Mouse (Mus musculus) brain, embryonic 14.5 days (tissue): ENCODE data around the gene Wdr13. TPM values are rescaled to one million over a fixed set of nuclear protein-coding genes. Genes with fewer than 3 reads are reported as not detected.
"Not testable (repeated sequence)": the region's sequence is repeated elsewhere in the genome, so short reads cannot be mapped to it uniquely, and the experiment has no call there.

ENCODE experiments used
- DNase-seq: peaks from one replicate; pipeline ENCODE4 v3.0.0-alpha.2; 2011; ENCODE audit warnings: low read depth
- CTCF ChIP-seq: fragments of 200-500 bp; IDR thresholded peaks from 2 replicates; pipeline ENCODE4 v1.5.1; 2012; ENCODE audit warnings: inconsistent platforms, mild to moderate bottlenecking, moderate library complexity, borderline replicate concordance; ENCODE audit not compliant: insufficient read depth, insufficient read length; ENCODE audit errors: extremely low read depth
- POLR2A ChIP-seq: fragments of 200-500 bp; IDR thresholded peaks from 2 replicates; pipeline ENCODE4 v1.6.1; 2012; ENCODE audit warnings: mild to moderate bottlenecking, inconsistent platforms, borderline replicate concordance; ENCODE audit not compliant: poor library complexity, insufficient read depth, insufficient read length, severe bottlenecking; ENCODE audit errors: extremely low read depth
- polyA plus RNA-seq: library from polyadenylated mRNA; depleted of rRNA; stranded (reverse); fragments of >200 nt; gene quantifications from 2 replicates; pipeline ENCODE4 v1.2.3, GENCODE M21; 2012; rRNA removed

Wdr13 gene
- polyA plus RNA-seq, 1 experiment = 235 TPM

DNA sequence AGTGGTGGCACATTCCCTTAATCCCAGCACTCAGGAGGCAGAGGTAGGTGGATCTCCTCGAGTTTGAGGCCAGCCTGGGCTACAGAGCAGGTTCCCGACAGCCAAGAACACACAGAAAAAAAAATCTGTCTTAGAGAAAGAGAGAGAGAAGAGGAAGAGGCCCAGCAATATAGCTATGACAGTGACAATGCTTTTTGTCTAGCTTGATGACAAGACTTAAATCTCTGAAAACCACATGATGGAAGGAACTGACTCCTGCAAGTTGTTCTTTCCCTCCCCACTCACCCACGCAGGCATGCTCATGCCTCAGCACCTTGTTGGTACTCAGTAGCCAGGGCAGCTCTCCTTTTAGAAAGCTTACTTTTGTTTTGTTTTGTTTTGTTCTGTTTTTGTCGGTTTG, 33.3 kb downstream of the Wdr13 start:
- no peak for TF ChIP-seq POLR2A
- TF ChIP-seq CTCF = no peak
- no peak for DNase-seq

DNA sequence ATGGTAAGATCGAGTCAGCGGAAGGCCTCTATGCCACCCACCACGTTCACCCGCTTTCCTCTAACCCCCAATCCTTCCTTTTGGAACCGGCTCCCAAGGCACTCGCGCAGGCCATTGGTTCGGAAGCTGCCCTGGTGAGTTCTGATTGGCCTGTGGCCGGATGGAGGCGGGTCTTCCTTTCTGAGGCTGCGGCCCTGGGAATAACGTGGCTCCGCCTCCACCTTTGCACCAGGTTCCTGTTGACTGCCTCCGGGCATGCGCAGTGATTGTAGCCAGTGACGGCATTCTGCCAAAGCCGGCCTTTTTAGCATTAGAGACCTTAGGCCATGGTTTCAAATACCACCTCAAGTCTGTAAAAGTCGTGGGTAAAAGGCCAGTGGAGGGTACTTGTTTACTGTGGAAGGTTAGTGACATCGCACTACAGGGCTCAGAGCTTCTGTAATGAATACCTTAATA, 35.9 kb downstream of the Wdr13 start:
- TF ChIP-seq CTCF (no peak), POLR2A (no peak)
- peak; percentile 98 for DNase-seq

DNA sequence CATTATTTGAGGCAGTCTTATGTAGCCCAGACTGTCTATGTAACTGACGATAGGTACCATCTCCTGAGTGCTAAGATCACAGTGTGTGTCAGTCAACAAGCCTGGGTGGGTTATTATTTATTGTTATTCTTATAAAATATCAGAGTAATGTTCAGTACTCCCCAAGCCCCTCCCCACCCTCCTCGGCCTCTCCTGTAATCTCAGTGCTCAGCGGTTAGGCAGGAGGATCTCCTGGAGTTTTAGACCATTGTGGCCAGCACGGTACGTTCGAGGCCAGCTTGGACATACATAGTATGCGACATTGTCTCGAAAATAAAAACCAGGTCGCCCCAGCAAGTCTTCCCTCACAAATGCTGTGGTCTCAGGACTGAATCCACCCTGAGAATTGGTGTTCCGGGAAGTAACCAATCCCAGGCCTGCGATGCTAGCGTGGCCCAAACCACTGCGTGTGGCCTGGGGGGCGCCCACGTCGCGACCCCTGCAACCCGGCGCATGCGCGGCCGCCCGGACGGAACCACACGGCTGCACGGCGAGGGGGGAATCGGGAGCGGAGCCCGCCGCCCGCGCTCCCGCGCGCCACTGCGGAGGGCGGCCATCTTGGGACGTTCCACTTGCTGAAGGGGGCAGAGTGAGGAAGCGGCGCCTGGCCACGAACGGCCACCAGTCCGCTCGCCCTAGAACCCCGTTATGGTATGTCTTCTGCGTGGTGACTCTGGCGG, 36.5 kb downstream of the Wdr13 start:
- DNase-seq = peak; percentile 0

DNA sequence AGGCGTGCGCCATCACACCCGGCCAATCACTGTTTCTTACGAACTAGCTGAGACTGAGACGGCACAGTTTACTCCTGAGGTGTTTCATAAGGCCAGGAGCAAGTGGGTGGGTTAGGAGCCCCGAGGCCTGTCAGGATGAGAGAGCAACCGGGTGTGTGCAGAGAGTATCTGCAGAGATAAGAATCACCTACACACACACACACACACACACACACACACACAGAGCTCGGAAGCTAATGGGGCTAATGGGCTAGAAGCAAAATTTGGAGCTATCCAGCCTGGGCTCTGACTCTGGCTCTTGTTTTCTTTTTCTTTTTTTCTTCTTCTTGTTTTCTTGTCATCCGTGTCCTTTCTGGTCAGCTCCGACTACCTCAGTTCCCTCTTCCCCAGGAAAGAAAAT, 37.1 kb downstream of the Wdr13 start:
- no peak for TF ChIP-seq POLR2A
- no peak for TF ChIP-seq CTCF
- DNase-seq = no peak

DNA sequence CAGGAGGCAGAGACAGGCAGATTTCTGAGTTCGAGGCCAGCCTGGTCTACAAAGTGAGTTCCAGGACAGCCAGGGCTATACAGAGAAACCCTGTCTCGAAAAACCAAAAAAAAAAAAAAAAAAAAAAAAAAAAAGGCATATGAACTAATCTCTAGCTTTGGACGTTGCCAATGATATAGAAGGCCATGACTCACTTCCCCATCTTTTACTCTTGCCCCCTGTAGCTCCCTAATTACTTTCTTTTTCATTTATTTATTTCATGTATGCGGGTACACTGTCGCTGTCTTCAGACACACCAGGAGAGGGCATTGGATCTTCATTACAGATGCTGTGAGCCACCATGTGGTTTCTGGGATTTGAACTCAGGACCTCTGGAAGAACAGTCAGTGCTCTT, 41.7 kb downstream of the Wdr13 start:
- DNase-seq = not testable (repeated sequence)

DNA sequence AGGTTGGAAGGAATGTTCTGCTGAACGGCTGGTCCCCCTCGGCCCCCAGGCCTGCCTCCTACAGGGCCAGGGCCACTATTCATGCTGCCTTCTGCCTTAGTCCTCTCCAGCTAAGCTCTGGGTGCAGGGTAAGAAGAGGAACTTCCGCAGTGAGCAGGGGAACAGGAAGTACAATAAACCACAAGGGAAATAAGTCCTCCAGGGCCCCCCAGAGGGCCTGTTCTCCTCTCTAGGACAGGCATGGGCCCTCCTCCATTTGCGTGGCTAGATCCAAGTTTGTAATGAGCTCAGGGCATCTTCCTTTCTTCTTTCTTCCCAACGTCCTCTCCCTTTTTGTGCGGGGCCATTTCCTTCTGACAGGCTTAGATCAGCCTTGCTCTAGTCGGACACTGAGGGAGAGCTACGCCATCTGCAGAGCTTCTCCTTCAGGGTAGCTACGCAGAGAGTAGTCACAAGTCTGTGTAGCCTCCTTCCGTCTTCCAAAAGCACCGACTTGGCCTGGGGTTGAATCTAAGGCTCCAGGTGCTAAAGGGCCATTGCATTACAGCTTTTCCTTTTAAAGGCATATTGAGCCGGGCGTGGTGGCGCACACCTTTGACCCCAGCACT, 42.2 kb downstream of the Wdr13 start, which contains the start of gene Was:
Gene Was (minus strand): TSS at position 153 of the 608 bp plus-strand sequence.
- DNase-seq = no peak

DNA sequence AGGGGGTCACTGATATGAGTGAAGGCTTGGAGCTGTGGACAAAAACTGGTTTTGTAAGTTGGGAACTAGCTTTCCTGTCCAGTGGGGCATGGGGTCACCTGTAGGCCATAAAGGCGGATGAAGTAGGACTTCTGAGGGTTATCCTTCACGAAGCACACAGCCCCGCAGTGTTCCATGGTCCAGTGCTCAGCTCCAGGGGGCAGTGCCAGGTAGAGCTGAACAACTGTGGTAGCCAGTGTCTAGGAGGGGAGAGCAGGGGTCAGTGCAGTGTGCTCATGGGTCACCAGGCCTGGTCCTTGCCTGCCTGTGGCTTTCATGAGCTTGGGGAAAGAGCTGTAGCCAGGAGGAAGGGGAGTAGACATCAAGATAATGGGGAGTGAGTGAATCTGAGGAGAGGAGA, 42.9 kb downstream of the Wdr13 start:
- DNase-seq = no peak
- TF ChIP-seq CTCF = no peak
- no peak for TF ChIP-seq POLR2A

More for the DNA sequence above, 42.2 kb downstream of the Wdr13 start, which contains the start of gene Was:
- TF ChIP-seq CTCF (no peak), POLR2A (no peak)

DNA sequence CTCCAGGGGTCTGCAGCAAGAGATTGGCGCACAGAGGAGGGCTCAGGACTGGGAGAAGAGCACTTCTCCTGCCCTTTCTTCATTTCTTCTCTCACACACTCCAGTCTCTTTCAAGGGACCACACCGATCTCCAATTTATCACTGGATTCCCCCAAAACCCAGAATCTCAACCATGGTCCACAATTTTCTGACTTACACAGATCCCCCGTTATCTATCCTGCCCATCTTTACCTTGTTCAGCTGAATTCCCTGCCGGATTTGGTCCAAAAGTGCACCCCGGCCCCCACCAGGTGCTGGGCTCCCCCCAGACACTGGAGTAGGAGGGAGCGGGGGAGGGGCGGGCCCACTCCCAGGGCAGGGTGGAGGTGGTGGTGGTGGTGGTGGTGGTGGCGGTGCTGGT, 47.1 kb downstream of the Wdr13 start:
- TF ChIP-seq POLR2A = no peak
- DNase-seq = no peak

DNA sequence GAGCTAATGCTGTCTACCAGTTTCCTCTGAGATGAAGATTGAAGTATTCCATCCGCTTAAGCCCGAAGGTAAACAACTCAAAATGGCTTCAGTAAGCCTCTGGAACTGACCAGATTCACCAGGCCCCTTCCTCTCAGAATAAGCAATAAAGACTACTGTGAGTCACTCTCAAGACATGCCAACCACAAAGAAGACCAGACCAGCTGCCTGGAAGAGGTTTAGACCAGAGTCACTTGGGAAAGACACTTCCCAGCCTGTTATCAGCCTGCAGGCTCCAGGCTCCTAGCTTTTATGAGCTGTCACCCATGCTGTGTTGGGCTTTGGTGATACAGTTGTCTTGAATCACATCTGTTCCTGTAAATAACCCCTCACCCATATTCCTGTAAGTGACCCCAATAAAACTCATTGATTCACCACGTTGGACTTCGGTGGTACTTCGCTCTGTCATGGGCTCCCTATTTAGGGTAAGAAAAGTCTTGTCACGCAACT, 47.9 kb downstream of the Wdr13 start:
- TF ChIP-seq POLR2A = no peak
- no peak for TF ChIP-seq CTCF
- DNase-seq = no peak

DNA sequence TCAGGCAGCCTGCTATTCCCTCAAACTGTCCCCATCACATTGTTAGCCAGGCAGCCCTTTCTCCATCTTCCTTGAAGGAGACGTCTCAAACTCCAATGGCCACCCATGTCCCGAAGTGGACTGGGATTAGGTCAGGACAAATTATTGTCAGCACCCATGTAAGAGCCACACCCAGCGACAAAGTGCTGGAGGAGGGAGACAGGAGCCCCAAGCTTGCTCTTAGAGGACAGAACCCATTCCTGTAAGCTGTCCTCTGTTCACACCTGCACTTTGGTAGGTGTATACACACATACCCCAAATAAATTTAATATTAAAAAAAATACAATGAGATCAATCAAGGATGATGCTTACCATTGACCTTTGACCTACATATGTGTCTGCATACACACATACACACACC, 57.6 kb downstream of the Wdr13 start:
- TF ChIP-seq POLR2A = no peak
- TF ChIP-seq CTCF = no peak
- DNase-seq = no peak

DNA sequence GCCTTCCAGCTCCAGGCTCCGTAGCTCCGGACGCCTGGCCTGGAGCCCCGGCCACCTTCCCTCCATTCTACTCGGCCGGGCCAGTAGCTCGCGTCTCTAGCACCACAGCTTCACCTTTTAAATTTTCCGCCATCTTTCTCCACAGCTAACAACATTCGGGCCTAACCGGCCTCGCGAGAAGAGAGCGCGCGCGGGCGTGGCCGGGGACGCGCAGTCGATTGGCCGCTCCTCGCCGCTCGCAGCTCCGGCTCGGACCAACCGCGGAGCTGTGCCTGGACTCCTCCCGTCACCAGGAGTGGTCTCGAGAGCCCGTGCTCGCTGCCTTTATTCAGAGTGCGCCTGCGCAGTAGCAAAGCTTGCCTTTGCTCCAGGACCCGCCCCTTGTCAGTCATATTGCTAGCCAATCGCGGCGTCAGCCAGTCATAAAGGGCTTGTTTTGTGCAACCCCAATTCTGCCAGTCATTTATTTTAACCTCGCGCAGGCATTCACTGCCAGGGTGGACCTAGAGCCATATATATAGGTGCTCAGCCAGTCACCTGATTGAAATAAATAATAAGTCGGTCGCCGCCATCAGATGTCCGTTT, 58.2 kb downstream of the Wdr13 start, which contains the start of gene Suv39h1:
Gene Suv39h1 (minus strand): TSS at position 331 of the 585 bp plus-strand sequence.
- no peak for TF ChIP-seq CTCF
- TF ChIP-seq POLR2A = peak; percentile 53
- DNase-seq = peak; percentile 99

DNA sequence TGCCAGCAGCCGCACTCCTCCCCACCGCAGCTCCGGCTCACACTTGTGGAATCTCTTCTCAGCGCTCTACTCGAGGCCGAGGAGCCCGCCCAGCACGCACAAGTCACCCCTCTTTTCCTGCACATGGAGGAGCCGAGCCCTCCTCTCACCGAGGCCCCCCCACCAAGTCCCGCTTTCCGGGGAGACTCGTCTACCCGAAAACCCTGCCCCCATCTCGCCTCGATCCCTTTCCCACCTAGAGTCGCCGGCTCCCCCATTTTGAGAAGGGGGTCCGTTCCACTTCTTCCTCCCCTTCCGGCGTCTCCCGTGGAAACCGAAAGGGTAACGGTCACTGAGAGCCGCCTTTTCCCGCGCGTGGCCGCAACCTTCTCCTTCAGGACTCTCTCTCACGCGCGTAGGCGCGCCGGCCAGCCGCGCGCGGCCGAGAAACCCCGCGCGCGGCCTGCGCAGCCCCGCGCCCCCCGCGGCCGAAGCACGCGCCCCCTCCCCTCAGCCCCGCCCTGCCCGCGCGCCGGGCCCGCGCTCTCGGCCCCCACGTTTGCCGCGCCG, 58.7 kb downstream of the Wdr13 start:
- peak; percentile 51 for DNase-seq
- no peak for TF ChIP-seq POLR2A
- no peak for TF ChIP-seq CTCF

Other genes with a start within 250 kb of the Wdr13 start
- 41.0 and 60.1 TPM in 2 replicates for gene Slc35a2, start 248.9 kb downstream of the Wdr13 start, polyA plus RNA-seq
- 191 and 193 TPM in 2 replicates for gene Pqbp1, start 233.6 kb downstream of the Wdr13 start, polyA plus RNA-seq
- 55.5 and 65.5 TPM in 2 replicates for gene Timm17b, start 233.5 kb downstream of the Wdr13 start, polyA plus RNA-seq
- gene Gm10491, start 225.1 kb downstream of the Wdr13 start, polyA plus RNA-seq = not detected in 2 replicates
- gene Gm10490, start 223.3 kb downstream of the Wdr13 start, polyA plus RNA-seq = not detected in 2 replicates
- 88.1 and 140 TPM in 2 replicates for gene Pcsk1n, start 213.1 kb downstream of the Wdr13 start, polyA plus RNA-seq
- 0.06 TPM in 1 of 2 replicates, not detected in the other for gene Eras, start 204.3 kb downstream of the Wdr13 start, polyA plus RNA-seq
- gene Hdac6, start 185.0 kb downstream of the Wdr13 start, polyA plus RNA-seq = 114 and 119 TPM in 2 replicates
- gene Gata1, start 154.8 kb downstream of the Wdr13 start, polyA plus RNA-seq = 0.29 and 0.44 TPM in 2 replicates
- 0.33 and 0.43 TPM in 2 replicates for gene Glod5, start 114.4 kb downstream of the Wdr13 start, polyA plus RNA-seq
- 46.5 and 56.7 TPM in 2 replicates for gene Suv39h1, start 58.1 kb downstream of the Wdr13 start, polyA plus RNA-seq
- 0.52 and 1.00 TPM in 2 replicates for gene Was, start 42.4 kb downstream of the Wdr13 start, polyA plus RNA-seq
- gene Rbm3, start 13.0 kb upstream of the Wdr13 start, polyA plus RNA-seq = 336 and 439 TPM in 2 replicates
- 29.7 and 33.8 TPM in 2 replicates for gene Tbc1d25, start 43.3 kb upstream of the Wdr13 start, polyA plus RNA-seq
- gene Ebp, start 60.6 kb upstream of the Wdr13 start, polyA plus RNA-seq = 20.0 and 23.7 TPM in 2 replicates
- 101 and 133 TPM in 2 replicates for gene Porcn, start 73.6 kb upstream of the Wdr13 start, polyA plus RNA-seq
- gene Ftsj1, start 119.5 kb upstream of the Wdr13 start, polyA plus RNA-seq = 47.5 and 55.4 TPM in 2 replicates
- gene Slc38a5, start 138.2 kb upstream of the Wdr13 start, polyA plus RNA-seq = 33.7 and 37.7 TPM in 2 replicates
- gene Ssxb10, start 194.5 kb upstream of the Wdr13 start, polyA plus RNA-seq = not detected in 2 replicates
- not detected in 2 replicates for gene Ssxb9, start 234.1 kb upstream of the Wdr13 start, polyA plus RNA-seq